ENCODE assay signal across 15 mouse cellular contexts in the genomic region with DNA sequence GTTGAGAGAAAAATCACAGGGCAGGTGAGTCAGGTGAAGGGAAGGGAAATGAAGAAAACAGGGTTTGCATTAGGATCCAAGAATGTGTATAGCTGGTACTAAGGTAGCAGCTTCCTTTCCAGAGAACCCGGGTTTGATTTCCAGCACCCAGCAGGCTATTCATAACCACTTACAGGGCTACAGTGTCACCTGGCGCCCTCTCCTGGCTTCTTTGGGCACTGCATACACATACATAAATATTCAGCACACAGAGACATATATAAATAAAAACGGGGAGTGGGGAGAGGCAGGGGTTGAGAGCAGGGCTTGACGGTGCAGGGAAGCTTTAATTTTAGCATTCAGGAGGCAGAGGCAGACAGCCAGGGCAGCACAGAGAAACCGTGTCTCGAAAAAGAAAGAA. TPM values are rescaled to one million over a fixed set of nuclear protein-coding genes. Genes with fewer than 3 reads are reported as not detected.
DNase-seq lines count a peak whose midpoint lies in the region; ATAC-seq and TF ChIP-seq lines count a peak whose summit lies in the region.
"Had no signal": no experiment of that assay in that cellular context is flagged by ENCODE, and none has a peak within 500 bp of the region (broad histone marks: within the 10 kb centered on the region; RNA-seq: fewer than 3 reads in every experiment).

No protein-coding gene starts in this region.

- peak; percentile 33 for TF ChIP-seq CTCF in intestine, postnatal 0 days (IDR thresholded peaks at IDR 0.05; ENCODE audit: low read depth)

- peak; percentile 85 for DNase-seq in midbrain, embryonic 11.5 days (ENCODE audit: low spot score, missing footprints)
- no peak for DNase-seq in midbrain, embryonic 14.5 days
- no peak for DNase-seq in ES-E14 (ENCODE audit: low read depth, low spot score)
- DNase-seq in ovary, adult 18-20 months (ENCODE audit: low spot score), result no peak
- no peak for DNase-seq in kidney, adult 18-20 months
- DNase-seq: kidney, postnatal 4 days; right cerebral cortex, postnatal 14 days had no signal

- no peak overlapping the region for H3K27ac ChIP-seq in intestine, postnatal 0 days (ENCODE audit: low read depth, low read length)
- H3K27ac ChIP-seq in intestine, embryonic 16.5 days (ENCODE audit: low read length), result no peak overlapping the region
- H3K27ac ChIP-seq in midbrain, embryonic 11.5 days (ENCODE audit: low read depth, low read length), result no peak overlapping the region
- no peak overlapping the region for H3K27ac ChIP-seq in midbrain, embryonic 14.5 days (replicated peaks; ENCODE audit: low read depth, low read length)
- H3K27ac ChIP-seq in ES-E14 (ENCODE audit: insufficient read depth, low read depth, low read length, poor library complexity, severe bottlenecking), result no peak overlapping the region
- H3K27ac ChIP-seq: hindbrain, postnatal 0 days; stomach, embryonic 15.5 days had no signal

- H3K36me3 ChIP-seq in intestine, postnatal 0 days (ENCODE audit: control insufficient read depth, insufficient read depth), result no peaks in the 10 kb centered on the region
- H3K36me3 ChIP-seq in intestine, embryonic 16.5 days (ENCODE audit: control insufficient read depth, insufficient read depth, low read length), result no peaks in the 10 kb centered on the region
- H3K36me3 ChIP-seq in midbrain, embryonic 11.5 days (ENCODE audit: control insufficient read depth, insufficient read depth, low read length), result no peaks in the 10 kb centered on the region
- no peaks in the 10 kb centered on the region for H3K36me3 ChIP-seq in midbrain, embryonic 14.5 days (ENCODE audit: control insufficient read depth, insufficient read depth, low read length)
- H3K36me3 ChIP-seq in ES-E14 (ENCODE audit: control insufficient read depth, insufficient read depth, low read length, poor library complexity, severe bottlenecking), result no peaks in the 10 kb centered on the region
- H3K36me3 ChIP-seq: stomach, embryonic 15.5 days had no signal

- WGBS in intestine, postnatal 0 days, result 90% methylated on average over 6 of the region's 6 CpGs
- WGBS in intestine, embryonic 16.5 days, result 87% methylated on average over 6 of the region's 6 CpGs
- 89% methylated on average over 6 of the region's 6 CpGs for WGBS in midbrain, embryonic 11.5 days
- 91% methylated on average over 6 of the region's 6 CpGs for WGBS in midbrain, embryonic 14.5 days

- no peak overlapping the region for H3K9ac ChIP-seq in intestine, postnatal 0 days (ENCODE audit: low read depth, low read length)
- H3K9ac ChIP-seq in intestine, embryonic 16.5 days (ENCODE audit: low read depth, low read length), result no peak overlapping the region
- no peak overlapping the region for H3K9ac ChIP-seq in midbrain, embryonic 11.5 days (ENCODE audit: low read length)
- no peak overlapping the region for H3K9ac ChIP-seq in midbrain, embryonic 14.5 days (replicated peaks; ENCODE audit: low read length)
- H3K9ac ChIP-seq in ES-E14 (ENCODE audit: insufficient read depth, low read depth, low read length, poor library complexity, severe bottlenecking), result no peak overlapping the region
- H3K9ac ChIP-seq: stomach, embryonic 15.5 days had no signal

- no peak overlapping the region for H3K4me3 ChIP-seq in intestine, postnatal 0 days (ENCODE audit: low read depth, low read length)
- no peak overlapping the region for H3K4me3 ChIP-seq in intestine, embryonic 16.5 days (ENCODE audit: low read length)
- H3K4me3 ChIP-seq in midbrain, embryonic 11.5 days (ENCODE audit: low read depth, low read length), result no peak overlapping the region
- no peak overlapping the region for H3K4me3 ChIP-seq in midbrain, embryonic 14.5 days (replicated peaks; ENCODE audit: low read depth, low read length)
- H3K4me3 ChIP-seq in ES-E14 (ENCODE audit: insufficient read depth in 1 of 2, low read depth in 1 of 2, low read length in 2 of 2, poor library complexity in 1 of 2, severe bottlenecking in 1 of 2), result no peak overlapping the region
- H3K4me3 ChIP-seq: stomach, embryonic 15.5 days had no signal

- H3K9me3 ChIP-seq in intestine, postnatal 0 days (ENCODE audit: control insufficient read depth), result no peaks in the 10 kb centered on the region
- no peaks in the 10 kb centered on the region for H3K9me3 ChIP-seq in intestine, embryonic 16.5 days (ENCODE audit: control insufficient read depth, low read length)
- H3K9me3 ChIP-seq in midbrain, embryonic 11.5 days (ENCODE audit: control insufficient read depth, low read length), result no peaks in the 10 kb centered on the region
- H3K9me3 ChIP-seq in midbrain, embryonic 14.5 days (ENCODE audit: control insufficient read depth, low read length), result no peaks in the 10 kb centered on the region; the same call in 1 of the 2 replicates
- H3K9me3 ChIP-seq in ES-E14 (ENCODE audit: control insufficient read depth, insufficient read depth, low read depth, low read length), result no peaks in the 10 kb centered on the region
- H3K9me3 ChIP-seq: stomach, embryonic 15.5 days had no signal

- no peaks in the 10 kb centered on the region for H3K4me1 ChIP-seq in intestine, postnatal 0 days (replicated peaks; ENCODE audit: control insufficient read depth, insufficient read depth, low read length)
- H3K4me1 ChIP-seq in intestine, embryonic 16.5 days (ENCODE audit: control insufficient read depth, insufficient read depth, low read length), result no peaks in the 10 kb centered on the region
- H3K4me1 ChIP-seq in midbrain, embryonic 11.5 days (ENCODE audit: control insufficient read depth, insufficient read depth, low read length), result peaks cover 12% of the 10 kb centered on the region
- peaks cover 14% of the 10 kb centered on the region for H3K4me1 ChIP-seq in midbrain, embryonic 14.5 days (ENCODE audit: control insufficient read depth, insufficient read depth, low read length)
- H3K4me1 ChIP-seq in ES-E14 (ENCODE audit: control insufficient read depth in 2 of 2, insufficient read depth in 2 of 2, low read length in 2 of 2, poor library complexity in 1 of 2), result peaks cover 11 to 26% of the 10 kb centered on the region in 2 experiments
- H3K4me1 ChIP-seq: stomach, embryonic 15.5 days had no signal

- in situ Hi-C loops in ES-E14 (cut with MboI; ENCODE audit: low sequenced_read_pairs in 2 of 2, unreplicated experiment in 2 of 2), result no loop called here

- H3K4me2 ChIP-seq in intestine, postnatal 0 days (replicated peaks; ENCODE audit: low read depth), result no peak overlapping the region
- no peak overlapping the region for H3K4me2 ChIP-seq in intestine, embryonic 16.5 days (ENCODE audit: low read depth, low read length)
- H3K4me2 ChIP-seq in midbrain, embryonic 11.5 days, result no peak overlapping the region
- H3K4me2 ChIP-seq in midbrain, embryonic 14.5 days (ENCODE audit: low read length), result no peak overlapping the region
- H3K4me2 ChIP-seq: stomach, embryonic 15.5 days had no signal

- H3K27me3 ChIP-seq in intestine, postnatal 0 days (replicated peaks; ENCODE audit: control insufficient read depth, insufficient read depth, low read length), result no peaks in the 10 kb centered on the region
- no peaks in the 10 kb centered on the region for H3K27me3 ChIP-seq in intestine, embryonic 16.5 days (replicated peaks; ENCODE audit: control insufficient read depth, insufficient read depth, low read length)
- H3K27me3 ChIP-seq in midbrain, embryonic 11.5 days (ENCODE audit: control insufficient read depth, insufficient read depth, low read length), result no peaks in the 10 kb centered on the region
- no peaks in the 10 kb centered on the region for H3K27me3 ChIP-seq in midbrain, embryonic 14.5 days (ENCODE audit: control insufficient read depth, insufficient read depth, low read length)
- H3K27me3 ChIP-seq: stomach, embryonic 15.5 days had no signal

- ATAC-seq in intestine, postnatal 0 days, result no peak
- ATAC-seq in intestine, embryonic 16.5 days, result no peak
- no peak for ATAC-seq in midbrain, embryonic 11.5 days (ENCODE audit: low FRiP score)
- ATAC-seq in midbrain, embryonic 14.5 days (ENCODE audit: low FRiP score, low TSS enrichment), result no peak
- 0 out of 2 replicates have a peak, but pooled peaks have one; percentile 37 for ATAC-seq in megakaryocyte progenitor cell, adult 5-6 weeks (replicated peaks; ENCODE audit: poor library complexity)
- ATAC-seq: forebrain, embryonic 14.5 days; hindbrain, postnatal 0 days had no signal

TF ChIP-seq in ES-E14, 5 proteins besides CTCF, POLR2A, EP300 and RAD21:
- TF ChIP-seq MAFK (IDR thresholded peaks at IDR 0.05; ENCODE audit: insufficient read depth, low read depth, low read length), result no peak
- peak; percentile 21; the same call in 1 of the 2 replicates for TF ChIP-seq ZC3H11A (IDR thresholded peaks at IDR 0.05; ENCODE audit: borderline replicate concordance, low read depth, low read length)
- TF ChIP-seq ZNF384 (IDR thresholded peaks at IDR 0.05; ENCODE audit: low read depth, low read length), result no peak

RNA-seq across cellular contexts. Expression of a gene that starts 45.6 kb away (rescaled TPM):
- 40.7 and 46.4 TPM in 2 replicates for polyA plus RNA-seq in intestine, postnatal 0 days (2015; fragmentation: Nextera tagmentation; extraction: Ambion mirVana)
- 34.5 and 42.9 TPM in 2 replicates for polyA plus RNA-seq in intestine, embryonic 16.5 days (2015; fragmentation: Nextera tagmentation; extraction: Ambion mirVana)
- polyA plus RNA-seq in midbrain, embryonic 11.5 days (2014; fragmentation: Nextera tagmentation; extraction: Ambion mirVana), result 99.4 and 107 TPM in 2 replicates
- 62.0 and 79.0 TPM in 2 replicates for polyA plus RNA-seq in midbrain, embryonic 14.5 days (2014; fragmentation: Nextera tagmentation; extraction: Ambion mirVana)
- total RNA-seq in ES-E14 (2012; rRNA removed), result 368 and 425 TPM in 2 replicates
- 100 and 112 TPM in 2 replicates for total RNA-seq in megakaryocyte progenitor cell, adult 5-6 weeks (2015)
- 189 and 250 TPM in 2 replicates for total RNA-seq in megakaryocyte progenitor cell, adult 5-6 weeks (2017)

RNA-seq across cellular contexts. Expression of a gene that starts 46.3 kb away (rescaled TPM):
- polyA plus RNA-seq in intestine, postnatal 0 days (2015; fragmentation: Nextera tagmentation; extraction: Ambion mirVana), result 14.4 and 18.5 TPM in 2 replicates
- polyA plus RNA-seq in intestine, embryonic 16.5 days (2015; fragmentation: Nextera tagmentation; extraction: Ambion mirVana), result 14.9 and 17.1 TPM in 2 replicates
- polyA plus RNA-seq in midbrain, embryonic 11.5 days (2014; fragmentation: Nextera tagmentation; extraction: Ambion mirVana), result 10.7 and 12.3 TPM in 2 replicates
- polyA plus RNA-seq in midbrain, embryonic 14.5 days (2014; fragmentation: Nextera tagmentation; extraction: Ambion mirVana), result 4.0 and 6.3 TPM in 2 replicates
- 3.1 and 4.3 TPM in 2 replicates for total RNA-seq in ES-E14 (2012; rRNA removed)
- 4.8 and 9.0 TPM in 2 replicates for total RNA-seq in megakaryocyte progenitor cell, adult 5-6 weeks (2015)
- 0.84 and 2.0 TPM in 2 replicates for total RNA-seq in megakaryocyte progenitor cell, adult 5-6 weeks (2017)
- total RNA-seq: neutrophil, adult 5-6 weeks had no signal

RNA-seq across cellular contexts. Expression of a gene that starts 49.0 kb away (rescaled TPM):
- 0.04 TPM in 1 of 2 replicates, not detected in the other for polyA plus RNA-seq in intestine, postnatal 0 days (2015; fragmentation: Nextera tagmentation; extraction: Ambion mirVana)
- 0.12 and 0.27 TPM in 2 replicates for polyA plus RNA-seq in intestine, embryonic 16.5 days (2015; fragmentation: Nextera tagmentation; extraction: Ambion mirVana)
- 4.7 and 4.8 TPM in 2 replicates for polyA plus RNA-seq in midbrain, embryonic 11.5 days (2014; fragmentation: Nextera tagmentation; extraction: Ambion mirVana)
- polyA plus RNA-seq in midbrain, embryonic 14.5 days (2014; fragmentation: Nextera tagmentation; extraction: Ambion mirVana), result 14.1 and 20.5 TPM in 2 replicates
- total RNA-seq in ES-E14 (2012; rRNA removed), result 0.79 and 0.85 TPM in 2 replicates
- total RNA-seq in megakaryocyte progenitor cell, adult 5-6 weeks (2015), result not detected in 2 replicates
- not detected in 2 replicates for total RNA-seq in megakaryocyte progenitor cell, adult 5-6 weeks (2017)
- polyA plus RNA-seq: heart, postnatal 0 days had no signal
